Mouse (Mus musculus): ENCODE results near the gene Ccdc92b.
"Not testable (repeated sequence)": the region's sequence is repeated elsewhere in the genome, so short reads cannot be mapped to it uniquely, and the experiment has no call there.

Ccdc92b gene

DNA sequence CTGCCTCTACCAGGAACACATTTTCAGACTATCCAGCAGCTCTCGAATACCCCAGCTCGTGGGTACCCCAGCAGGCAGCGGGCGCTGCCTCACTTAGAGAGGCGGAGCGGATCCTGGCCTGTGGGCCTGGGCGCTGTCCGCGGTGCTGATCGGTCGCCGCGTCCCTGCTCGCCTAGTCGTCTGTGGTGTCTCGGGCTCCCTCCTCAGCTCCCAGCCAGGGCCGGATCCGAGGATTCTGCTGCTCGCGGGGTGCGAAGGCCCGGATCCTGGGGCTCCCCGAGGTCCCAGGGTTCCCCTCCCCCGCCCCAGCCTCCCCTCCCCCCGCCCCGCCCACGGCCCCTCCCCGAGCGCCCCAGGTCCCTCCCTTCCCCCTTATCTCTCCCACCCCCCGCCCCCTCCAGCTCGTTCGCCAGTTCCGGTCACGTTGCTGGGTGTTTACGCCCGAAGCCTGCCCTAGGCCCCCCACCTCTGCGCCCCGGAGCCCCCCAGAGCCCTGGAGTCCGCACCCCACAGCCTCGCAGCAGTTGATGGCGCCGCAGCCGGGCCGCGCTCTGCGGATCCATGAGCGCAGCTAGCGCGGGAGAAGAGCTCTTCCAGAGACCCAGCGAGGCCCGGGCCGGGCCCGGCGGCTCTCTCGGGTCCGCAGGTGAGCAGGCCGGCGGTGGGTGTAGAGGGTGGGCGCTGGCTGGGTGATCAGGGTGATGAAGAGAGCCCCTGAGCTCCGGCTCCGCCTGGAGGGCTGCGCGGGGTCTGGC is at the start of gene Ccdc92b:
TSS of gene Ccdc92b (plus strand) at position 405 of the 755 bp plus-strand sequence.
- DNase-seq (ENCODE audit: low spot score in 2 of 2) = peak; percentile 52 to 61

DNA sequence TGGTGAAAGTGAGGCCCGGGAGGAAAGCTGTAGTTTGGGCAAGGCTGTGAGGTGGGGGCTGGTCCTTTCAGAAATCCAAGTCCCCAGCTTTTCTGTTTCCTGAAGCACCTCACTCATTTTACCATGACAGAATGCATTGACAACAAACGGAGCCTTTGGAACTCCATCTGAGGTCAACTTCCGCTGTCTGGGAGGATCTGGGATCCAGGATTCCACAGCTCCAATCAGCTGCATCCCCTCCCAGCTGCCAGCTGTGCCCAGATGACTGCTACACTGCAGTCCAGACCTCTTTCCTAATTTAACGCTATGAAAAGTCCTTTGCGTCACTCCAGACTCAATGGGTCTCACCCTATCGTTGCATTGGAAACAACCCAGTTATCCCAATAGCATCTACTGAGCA is 49.7 kb upstream of the Ccdc92b start:
- no peak for DNase-seq (ENCODE audit: low spot score in 2 of 2)

DNA sequence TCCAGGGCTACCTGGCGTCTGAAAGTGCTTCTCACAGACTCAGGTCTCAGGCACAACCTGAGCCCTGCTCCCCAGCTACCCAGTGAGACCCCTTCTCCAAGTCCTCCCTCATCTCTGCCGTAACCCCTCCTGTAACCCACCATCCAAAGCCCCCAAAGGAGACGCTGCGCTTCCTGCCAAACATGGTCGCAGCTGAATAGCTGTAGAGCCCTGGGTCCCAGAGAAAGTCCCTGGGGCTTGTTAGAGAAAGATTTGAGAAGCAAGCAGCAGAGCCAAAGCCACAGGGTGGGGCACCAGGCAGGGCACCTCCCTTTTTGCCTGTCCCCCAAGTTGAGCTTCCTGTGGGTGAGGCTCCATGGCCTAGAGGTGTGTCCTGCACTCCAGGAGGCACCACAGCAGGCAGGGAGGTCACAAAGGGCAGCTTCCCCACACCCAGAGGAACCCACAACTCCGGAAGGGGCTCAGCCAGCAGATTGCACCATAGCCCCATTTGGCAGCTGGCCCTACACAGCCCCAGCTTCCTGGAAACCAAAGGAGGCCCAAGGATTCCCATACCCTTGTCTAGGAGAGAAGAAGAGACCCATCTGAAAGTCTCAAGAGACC is 46.8 kb upstream of the Ccdc92b start:
- no peak for DNase-seq (ENCODE audit: low spot score in 2 of 2)

DNA sequence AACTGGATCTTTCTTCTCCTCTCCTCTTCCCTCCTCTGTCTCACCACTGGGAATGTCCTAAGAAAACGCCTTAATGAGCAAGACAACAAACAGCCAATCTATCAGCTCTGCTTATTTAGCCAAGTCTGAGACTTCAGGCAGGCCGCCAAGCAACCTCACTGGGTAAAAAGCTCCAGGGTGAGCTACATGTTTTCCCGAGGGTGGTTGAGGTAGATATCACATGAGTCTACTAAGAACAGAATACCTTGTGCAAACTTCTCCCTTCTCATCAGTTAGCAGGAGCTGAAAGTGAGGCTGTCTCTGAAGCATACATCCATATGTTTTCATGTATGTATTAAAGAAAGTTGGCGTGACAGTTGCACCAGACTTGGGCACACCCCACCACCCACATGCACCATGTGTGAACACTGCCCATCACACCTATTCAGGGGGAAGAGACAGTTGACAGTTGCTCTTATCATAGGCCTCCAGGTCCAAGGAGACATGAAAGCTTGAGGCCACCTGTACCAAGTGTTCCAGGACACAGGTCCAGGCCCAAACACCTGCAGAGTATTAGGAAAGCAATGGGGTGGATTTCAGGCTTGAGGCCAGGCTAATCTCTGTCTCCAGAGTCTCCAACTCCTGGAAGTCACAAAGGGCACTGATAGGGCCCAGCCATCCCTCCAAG is 44.5 kb upstream of the Ccdc92b start:
- DNase-seq (ENCODE audit: low spot score in 2 of 2) = no peak

DNA sequence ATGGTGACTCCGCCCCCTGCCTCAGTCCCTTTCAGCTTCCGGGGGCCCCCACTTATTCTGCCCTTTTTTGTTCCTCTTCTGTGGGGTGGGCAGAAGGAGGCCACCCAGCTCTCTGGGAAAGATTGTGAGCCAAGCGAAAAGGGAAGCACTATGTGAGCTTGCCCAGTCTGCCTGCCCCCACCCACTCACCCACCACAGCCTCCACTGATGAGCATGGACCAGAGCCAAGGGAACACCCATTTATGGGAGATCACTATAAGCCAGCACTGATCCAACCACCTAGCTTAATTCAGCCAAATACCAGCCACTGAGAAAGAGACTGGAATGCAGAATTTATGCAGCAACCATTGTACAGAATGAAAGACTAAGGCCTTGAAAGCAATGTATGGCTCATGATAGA is 43.5 kb upstream of the Ccdc92b start:
- DNase-seq (ENCODE audit: low spot score in 2 of 2) = peak; percentile 43 to 49

DNA sequence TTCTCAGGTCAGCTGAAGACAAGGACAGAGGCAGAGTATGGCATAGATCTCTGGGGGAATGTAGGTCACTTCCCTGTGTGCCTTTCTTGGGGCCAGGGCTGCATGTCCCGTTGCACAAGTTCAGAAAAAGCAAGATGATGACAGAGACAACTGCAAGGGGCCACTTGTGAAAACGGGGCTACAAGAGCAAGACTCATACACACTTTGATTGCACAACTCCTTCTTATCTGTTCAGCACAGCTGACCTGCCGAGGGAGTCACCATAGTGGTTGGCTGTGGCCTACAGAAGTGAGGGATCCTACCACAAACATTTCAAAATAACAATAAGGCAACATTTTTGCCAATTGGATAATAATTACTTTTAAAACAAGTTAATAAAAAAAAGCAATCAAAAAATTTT is 42.3 kb upstream of the Ccdc92b start:
- no peak for DNase-seq (ENCODE audit: low spot score in 2 of 2)

DNA sequence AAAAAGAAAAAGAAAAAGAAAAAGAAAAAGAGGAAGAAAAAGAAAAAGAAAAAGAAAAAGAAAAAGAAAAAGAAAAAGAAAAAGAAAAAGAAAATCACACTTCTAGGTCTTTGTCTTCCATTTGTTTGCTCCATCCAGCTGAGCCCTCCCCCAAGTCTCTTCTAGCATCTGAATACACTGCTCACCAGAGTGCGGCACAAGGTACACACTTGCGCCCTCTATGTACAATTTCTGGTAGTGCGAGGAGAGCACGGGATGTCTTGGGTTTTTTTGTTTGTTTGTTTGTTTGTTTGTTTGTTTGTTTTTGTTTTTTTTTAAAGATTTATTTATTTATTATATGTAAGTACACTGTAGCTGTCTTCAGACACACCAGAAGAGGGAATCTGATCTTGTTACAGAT is 38.1 kb upstream of the Ccdc92b start:
- DNase-seq (ENCODE audit: low spot score in 2 of 2) = not testable (repeated sequence)

DNA sequence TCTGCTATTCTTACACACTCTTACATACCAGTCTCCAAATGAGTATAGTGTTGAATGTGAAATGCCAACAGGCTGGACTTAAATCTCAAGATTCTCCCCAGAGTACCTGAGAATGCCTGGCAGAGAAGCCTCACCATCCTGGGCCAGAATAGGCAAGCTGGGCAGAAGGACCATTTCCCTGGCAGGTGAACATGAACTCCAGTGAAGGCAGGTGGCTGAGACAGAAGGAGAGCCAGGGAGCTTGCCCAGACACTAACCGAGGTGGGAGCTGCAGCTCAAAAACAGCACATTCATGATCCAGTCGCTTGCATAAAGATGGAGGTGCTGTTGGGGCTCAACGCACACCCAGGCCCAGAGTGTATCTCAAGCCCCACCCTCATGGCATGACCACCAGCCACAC is 36.9 kb upstream of the Ccdc92b start:
- DNase-seq (ENCODE audit: low spot score in 2 of 2) = no peak

DNA sequence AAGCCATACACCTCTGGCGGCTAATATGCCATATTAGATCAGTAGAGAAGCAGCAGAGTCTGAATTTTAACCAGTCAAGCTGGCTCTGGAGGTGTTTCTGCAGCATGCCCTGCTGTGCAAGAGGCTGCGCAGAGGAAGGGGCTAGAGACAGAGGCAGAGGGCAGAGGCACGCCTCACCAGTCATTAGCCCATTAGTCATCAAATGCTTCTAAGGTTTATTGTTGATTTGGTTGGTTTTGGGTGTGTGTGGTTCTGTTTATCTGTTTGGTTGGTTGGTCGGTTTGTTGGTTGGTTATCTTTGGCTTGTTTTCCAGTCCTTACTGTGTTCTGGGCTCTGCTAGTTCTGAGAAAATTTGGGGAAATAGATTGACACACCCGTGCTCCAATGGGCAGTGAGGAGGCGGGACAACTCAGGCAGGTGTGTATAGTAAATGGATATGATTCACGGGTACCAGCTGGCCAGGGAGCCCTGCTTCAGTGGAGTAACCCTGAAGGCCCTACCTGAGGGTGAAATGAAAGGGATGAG is 35.5 kb upstream of the Ccdc92b start:
- no peak for DNase-seq (ENCODE audit: low spot score in 2 of 2)

DNA sequence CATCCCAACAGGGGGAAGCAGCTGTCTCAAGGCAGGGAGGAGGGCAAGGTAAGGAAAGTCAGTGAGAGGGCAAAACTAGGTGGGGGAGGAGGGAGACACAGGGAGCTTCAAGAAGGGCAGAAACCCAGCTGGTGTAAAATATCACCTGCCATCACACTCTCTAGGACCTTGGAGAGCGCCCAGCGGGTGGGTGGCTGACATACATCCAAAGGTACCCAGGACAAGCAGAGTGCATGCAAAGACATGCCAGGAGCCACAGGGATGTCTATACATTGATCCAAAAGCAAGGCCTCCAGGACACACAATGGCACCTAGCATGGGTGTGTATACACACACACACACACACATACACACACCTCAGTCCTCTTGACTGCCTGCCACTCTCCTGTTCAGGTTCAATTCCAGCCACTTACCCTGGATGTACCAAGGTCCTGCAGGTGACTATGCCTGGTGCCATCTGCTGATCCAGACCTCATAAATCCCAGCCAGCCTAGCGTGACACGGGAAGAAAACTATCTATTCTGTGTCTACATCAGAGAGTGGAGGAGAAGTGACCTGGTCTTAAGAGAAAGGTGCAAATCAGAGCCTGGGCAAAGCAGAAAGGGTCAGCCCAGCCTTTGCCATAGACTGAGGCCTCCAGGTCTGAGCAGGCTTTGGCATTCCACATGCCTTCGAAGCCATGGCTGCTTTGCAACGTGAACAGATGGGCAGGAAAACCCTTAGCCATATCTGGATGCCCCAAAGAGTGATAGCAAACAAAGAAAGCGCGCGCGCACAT is 34.3 kb upstream of the Ccdc92b start:
- DNase-seq (ENCODE audit: low spot score in 2 of 2) = no peak

DNA sequence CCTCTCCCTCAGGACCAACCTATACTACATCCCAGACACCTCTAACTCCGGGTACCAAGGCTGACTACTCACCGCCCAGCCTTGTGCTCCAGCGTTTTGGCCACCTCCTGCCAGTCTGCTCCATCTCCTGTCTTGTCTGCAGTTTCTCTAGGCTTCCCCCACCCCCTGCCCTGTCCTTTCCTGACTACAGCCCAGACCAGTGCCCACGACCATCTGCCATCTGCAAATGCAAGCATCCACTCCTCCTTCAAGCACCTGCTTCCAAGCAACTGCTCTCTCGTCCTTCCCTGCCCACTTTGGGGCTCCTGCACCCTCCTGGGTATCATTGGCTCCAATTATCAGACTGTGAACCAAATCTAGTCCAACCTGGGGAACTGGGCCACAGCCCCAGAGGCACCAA is 33.0 kb upstream of the Ccdc92b start:
- peak in 1 of 2 experiments; percentile 55 for DNase-seq (ENCODE audit: low spot score in 2 of 2)

DNA sequence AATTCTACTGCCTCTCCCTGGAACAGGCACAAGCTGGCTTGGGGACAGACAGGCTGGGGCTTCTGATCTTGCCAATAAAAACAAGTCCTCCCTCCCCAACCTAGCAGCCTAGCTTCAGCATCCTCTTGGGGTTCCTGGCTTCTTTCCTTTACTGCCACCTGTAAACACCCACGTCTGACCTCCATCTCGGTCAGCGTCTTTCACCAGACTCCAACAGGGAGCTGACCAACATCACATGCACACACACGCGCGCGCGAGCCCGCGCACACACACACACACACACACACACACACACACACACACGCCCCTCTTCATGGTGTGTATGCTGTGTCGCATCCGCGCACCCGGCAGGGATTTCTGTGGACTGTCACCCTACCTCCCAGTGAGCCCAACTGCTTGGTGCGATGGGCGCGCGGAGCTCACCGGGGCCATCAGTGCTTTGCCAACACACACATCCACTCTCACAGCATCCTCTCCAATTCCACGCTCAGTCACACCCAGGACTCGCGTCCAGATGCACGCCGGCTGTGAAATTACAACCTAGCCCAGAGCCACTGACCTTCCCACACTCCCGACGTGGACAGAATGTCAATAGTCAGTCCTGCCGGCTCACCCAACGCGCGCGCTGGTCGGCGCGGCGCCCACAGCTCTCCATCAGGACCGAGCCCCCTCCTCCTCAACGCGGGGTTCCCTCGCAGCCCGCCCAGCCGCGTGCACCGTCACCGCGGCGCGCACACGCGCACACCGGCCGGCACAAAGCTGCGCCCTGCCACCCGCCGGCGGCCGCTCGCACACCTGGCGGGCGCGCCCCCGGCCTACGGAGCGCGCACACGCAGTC is 29.8 kb upstream of the Ccdc92b start:
- peak; percentile 50 to 66 for DNase-seq (ENCODE audit: low spot score in 2 of 2)

DNA sequence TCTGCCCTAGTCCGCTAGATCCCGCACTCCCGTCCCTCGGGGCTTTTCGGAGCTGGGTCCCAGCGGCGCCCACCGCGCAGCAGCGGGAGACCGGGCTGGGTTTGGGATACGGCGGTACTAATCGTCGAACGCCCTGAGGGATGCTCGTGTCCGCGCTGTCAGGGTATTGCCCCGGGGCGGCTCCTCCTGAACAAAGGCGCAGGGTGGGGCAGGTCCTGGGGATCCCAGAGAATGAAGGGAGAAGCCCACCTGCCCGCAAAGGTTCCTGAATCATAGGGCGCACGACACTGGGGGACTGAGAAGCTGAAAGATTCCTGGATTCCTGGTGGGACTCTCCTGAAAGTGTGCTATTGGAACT is 29.2 kb upstream of the Ccdc92b start:
- no peak for DNase-seq (ENCODE audit: low spot score in 2 of 2)

DNA sequence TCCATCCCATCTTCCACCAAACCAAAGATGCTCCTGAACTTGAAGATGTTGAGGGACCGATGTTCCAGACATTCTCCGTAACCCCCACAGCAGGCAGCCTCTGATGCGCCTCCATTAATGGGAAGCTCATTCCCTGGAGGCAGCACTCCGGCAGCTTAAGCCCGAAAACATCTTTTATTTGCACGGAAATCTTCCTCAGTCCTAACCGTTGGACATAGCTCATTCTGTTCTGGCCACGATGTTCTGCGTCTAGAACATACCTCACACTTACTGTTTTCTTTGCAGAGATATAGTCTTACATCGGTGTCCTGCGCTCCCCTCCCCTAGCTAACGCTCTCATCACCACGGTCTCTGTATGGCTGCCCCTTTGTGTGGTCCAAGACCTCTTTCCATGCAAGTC is 28.7 kb upstream of the Ccdc92b start:
- DNase-seq (ENCODE audit: low spot score in 2 of 2) = no peak

DNA sequence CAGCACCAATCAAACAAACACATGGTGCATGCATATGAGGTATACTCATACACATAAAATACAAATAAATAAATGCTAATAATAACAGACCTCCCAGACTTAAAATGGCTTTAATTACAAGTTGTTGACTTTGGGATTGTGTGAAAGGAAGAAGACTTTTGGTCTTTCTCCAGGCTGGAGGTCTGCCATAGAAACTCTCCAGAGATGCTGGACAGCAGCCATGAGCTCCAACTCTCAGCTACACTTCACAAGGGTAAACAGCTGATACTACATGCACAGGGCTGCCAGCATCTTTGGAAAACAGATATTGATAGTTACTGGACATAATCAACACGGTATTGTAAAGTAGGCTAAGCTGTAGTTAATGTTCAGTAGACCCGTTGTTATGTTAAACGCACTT is 27.2 kb upstream of the Ccdc92b start:
- no peak for DNase-seq (ENCODE audit: low spot score in 2 of 2)

DNA sequence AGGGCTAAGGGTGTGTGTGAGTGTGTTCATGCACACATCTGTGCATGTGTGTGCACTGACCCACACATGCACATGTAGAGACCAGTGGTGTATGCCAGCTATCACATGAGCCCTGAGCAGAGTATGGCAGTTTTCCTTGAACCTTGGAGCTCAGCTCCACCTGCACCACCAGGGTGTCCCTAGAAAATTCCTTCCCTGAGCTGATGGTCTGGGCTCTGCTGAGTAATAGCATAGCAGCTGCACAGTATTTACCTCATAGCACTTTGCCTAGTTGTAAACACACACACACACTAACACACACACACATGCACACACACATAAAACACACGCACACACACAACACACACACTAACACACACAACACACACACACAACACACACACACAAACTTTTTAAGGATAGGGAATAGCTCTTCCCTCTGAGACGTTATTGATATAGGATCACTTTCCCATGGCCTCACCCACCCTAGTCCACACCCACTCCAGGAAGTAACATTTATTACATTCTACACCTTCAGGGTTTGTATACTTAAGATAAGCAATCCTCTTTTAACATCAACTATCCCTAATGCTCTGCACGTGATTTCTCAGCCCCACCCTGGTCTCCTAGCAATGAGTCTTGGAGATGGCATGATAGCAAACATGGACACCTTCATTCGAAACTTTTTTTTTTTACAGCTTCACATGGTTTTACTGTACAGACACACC is 22.0 kb upstream of the Ccdc92b start:
- DNase-seq (ENCODE audit: low spot score in 2 of 2) = no peak

DNA sequence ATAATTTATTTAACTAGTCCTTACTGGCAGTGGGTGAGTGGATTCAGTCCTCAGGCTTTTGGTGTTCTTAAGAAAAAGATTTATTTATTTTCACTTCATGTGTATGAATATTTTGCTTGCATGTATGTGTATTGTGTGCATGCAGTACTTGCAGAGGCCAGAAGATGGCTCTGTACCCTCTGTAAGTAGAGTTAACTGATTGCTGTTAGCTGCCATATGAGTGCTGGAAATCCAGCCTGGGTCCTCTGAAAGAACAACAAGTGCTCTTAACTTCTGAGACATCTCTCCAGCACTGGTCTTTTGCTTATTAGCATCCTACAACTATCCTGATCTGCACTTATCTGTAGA is 21.4 kb upstream of the Ccdc92b start:
- DNase-seq (ENCODE audit: low spot score in 2 of 2) = no peak

DNA sequence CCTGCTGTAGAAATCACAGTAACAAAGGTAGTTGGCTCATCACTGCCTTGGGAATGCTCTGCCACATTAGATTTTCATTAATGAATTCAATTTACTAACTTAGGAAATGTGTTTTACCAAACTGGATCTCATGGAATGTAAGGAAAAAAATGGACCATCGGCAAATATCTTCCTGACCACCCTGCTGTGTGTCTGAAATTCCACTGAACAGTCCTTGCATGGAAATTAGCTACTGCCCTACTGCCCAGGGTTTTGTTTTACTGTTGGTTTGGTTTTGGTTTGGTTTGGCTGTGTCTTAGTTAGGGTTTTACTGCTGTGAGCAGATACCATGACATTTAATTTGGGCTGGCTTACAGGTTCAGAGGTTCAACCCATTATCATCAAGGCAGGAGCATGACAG is 17.1 kb upstream of the Ccdc92b start:
- DNase-seq (ENCODE audit: low spot score in 2 of 2) = no peak

DNA sequence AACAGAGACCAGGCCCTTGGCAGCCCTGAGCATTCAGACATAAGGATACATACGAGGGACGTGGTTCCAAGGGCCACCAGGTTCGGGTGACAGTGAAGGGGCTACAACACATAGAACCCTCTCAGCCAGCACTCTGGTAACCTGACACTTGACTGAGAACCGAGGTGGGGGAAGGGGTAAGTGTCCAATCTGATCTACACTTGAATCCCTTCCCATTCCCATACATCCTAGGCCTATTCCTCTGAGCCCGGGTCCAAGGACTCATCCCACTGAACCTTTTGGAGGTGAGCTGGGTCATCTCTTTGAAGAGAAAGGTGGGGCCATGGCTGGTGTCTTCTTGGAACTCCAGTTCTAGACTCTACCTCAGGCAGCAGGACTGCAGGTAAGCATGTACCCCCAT is 9.3 kb upstream of the Ccdc92b start:
- no peak for DNase-seq (ENCODE audit: low spot score in 2 of 2)

DNA sequence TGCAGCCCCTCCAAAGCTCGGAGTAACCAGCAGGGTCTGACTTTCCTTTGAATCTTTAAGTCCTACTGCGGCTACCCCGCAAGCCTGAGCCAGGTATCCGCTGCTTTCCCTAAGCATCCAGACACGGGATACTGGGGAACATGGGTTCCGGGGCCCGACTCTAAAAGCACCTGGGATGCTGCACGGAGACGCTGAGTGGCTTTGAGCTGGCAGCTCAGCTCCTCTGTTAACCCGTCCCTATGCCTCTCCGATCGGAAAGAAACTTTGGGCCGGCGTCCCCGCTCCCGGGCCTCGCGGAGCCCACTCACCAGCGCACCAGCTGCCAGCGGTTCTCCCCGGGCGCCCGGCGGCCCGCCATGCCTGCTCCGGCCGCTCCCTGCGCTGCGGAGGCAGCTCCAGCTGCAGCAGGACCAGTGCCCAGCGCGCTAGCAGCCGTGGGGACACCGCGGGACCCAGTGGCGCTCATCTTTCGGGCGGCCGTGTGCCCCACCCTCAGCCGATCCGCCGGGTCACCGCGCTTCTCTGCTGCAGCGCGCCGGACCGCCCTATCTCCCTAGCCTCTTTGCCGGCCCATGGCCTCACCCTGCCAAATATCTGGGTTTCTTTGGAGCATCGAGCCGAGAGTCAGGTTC is 8.7 kb upstream of the Ccdc92b start, which contains the start of gene Rap1gap2:
TSS of gene Rap1gap2 (minus strand) at position 371 of the 632 bp plus-strand sequence.
- DNase-seq (ENCODE audit: low spot score in 2 of 2) = no peak
